Mouse (Mus musculus) olfactory bulb, adult 2 months (tissue): ENCODE data around the gene Il10. TPM values are rescaled to one million over a fixed set of nuclear protein-coding genes. Genes with fewer than 3 reads are reported as not detected.
"Not testable (repeated sequence)": the region's sequence is repeated elsewhere in the genome, so short reads cannot be mapped to it uniquely, and the experiment has no call there.

ENCODE experiments used
- H3K27ac ChIP-seq: fragments of 200-500 bp; 2 replicates; pipeline ENCODE4 v1.5.1; 2012; ENCODE audit warnings: low read depth, low read length; ENCODE audit not compliant: insufficient read depth
- H3K4me1 ChIP-seq: fragments of 200-500 bp; 2 replicates; pipeline ENCODE4 v1.6.1; 2012; ENCODE audit warnings: low read length; ENCODE audit not compliant: control insufficient read depth, insufficient read depth
- H3K4me3 ChIP-seq: fragments of 200-500 bp; 2 replicates; pipeline ENCODE4 v1.5.1; 2012; ENCODE audit warnings: mild to moderate bottlenecking, low read depth, low read length, moderate library complexity; ENCODE audit not compliant: insufficient read depth
- CTCF ChIP-seq: fragments of 200-500 bp; IDR thresholded peaks from 2 replicates; pipeline ENCODE4 v1.5.1; 2012; ENCODE audit warnings: low read depth, mild to moderate bottlenecking, low read length, moderate library complexity; ENCODE audit not compliant: insufficient read depth
- POLR2A ChIP-seq: fragments of 200-500 bp; IDR thresholded peaks from 2 replicates; pipeline ENCODE4 v1.6.1; 2012; ENCODE audit warnings: mild to moderate bottlenecking, low read depth, low read length, moderate library complexity; ENCODE audit not compliant: insufficient read depth
- WGBS: fragments of 180-500 bp; shearing (Covaris S2); methylation state at CpG from one replicate; pipeline ENCODE4 v1.1.7; 2018; 5-methylcytosine and 5-hydroxymethylcytosine counted together
- polyA plus RNA-seq: library from polyadenylated mRNA; stranded (reverse); fragments of >200 nt; gene quantifications from 2 replicates; pipeline ENCODE4 v1.2.4, GENCODE M21; 2012; ENCODE audit warnings: low replicate concordance; ENCODE audit not compliant: missing spikeins, insufficient read depth, insufficient read length

Il10 gene
- polyA plus RNA-seq, 1 experiment: not detected

GRCm38 (mm10) chr1:131013926-131014325 is 5.7 kb upstream of the Il10 start:
- Histone ChIP-seq H3K27ac (no peak overlapping the region), H3K4me1 (no peaks in the 10 kb centered on the region), H3K4me3 (no peak overlapping the region)
- WGBS: 92% methylated on average over 5 of the region's 5 CpGs
- TF ChIP-seq POLR2A (no peak), CTCF (no peak)

GRCm38 (mm10) chr1:131015281-131015680 is 4.4 kb upstream of the Il10 start:
- TF ChIP-seq CTCF: no peak
- no peak for TF ChIP-seq POLR2A
- Histone ChIP-seq H3K4me1 (no peaks in the 10 kb centered on the region), H3K4me3 (no peak overlapping the region), H3K27ac (no peak overlapping the region)
- WGBS: 94% methylated on average over 6 of the region's 6 CpGs

GRCm38 (mm10) chr1:131015879-131016278 is 3.8 kb upstream of the Il10 start:
- no peak for TF ChIP-seq POLR2A
- TF ChIP-seq CTCF: no peak
- WGBS: 93% methylated on average over 7 of the region's 7 CpGs
- Histone ChIP-seq H3K4me1 (no peaks in the 10 kb centered on the region), H3K4me3 (no peak overlapping the region), H3K27ac (no peak overlapping the region)

- TF ChIP-seq CTCF (no peak), POLR2A (no peak)
- Histone ChIP-seq H3K4me3 (no peak overlapping the region), H3K27ac (no peak overlapping the region), H3K4me1 (no peaks in the 10 kb centered on the region)
- 64% methylated on average over 12 of the region's 12 CpGs for WGBS
These were observed 1.0 kb downstream of the Il10 start for GRCm38 (mm10) chr1:131020425-131021310.

- WGBS: 72% methylated on average over 9 of the region's 9 CpGs
- H3K27ac ChIP-seq: no peak overlapping the region
- H3K4me1 ChIP-seq: no peaks in the 10 kb centered on the region
- no peak for TF ChIP-seq POLR2A
- TF ChIP-seq CTCF: no peak
- no peak overlapping the region for H3K4me3 ChIP-seq
These were observed 1.8 kb downstream of the Il10 start for GRCm38 (mm10) chr1:131021438-131021837.

- Histone ChIP-seq H3K4me3 (no peak overlapping the region), H3K4me1 (no peaks in the 10 kb centered on the region), H3K27ac (no peak overlapping the region)
- WGBS: 81% methylated on average over 11 of the region's 11 CpGs
- TF ChIP-seq CTCF: no peak
- TF ChIP-seq POLR2A: no peak
These were observed 2.4 kb downstream of the Il10 start for GRCm38 (mm10) chr1:131021900-131022590.

GRCm38 (mm10) chr1:131022591-131023249 is 3.1 kb downstream of the Il10 start:
- no peak overlapping the region for H3K27ac ChIP-seq
- TF ChIP-seq CTCF: no peak
- TF ChIP-seq POLR2A: no peak
- no peak overlapping the region for H3K4me3 ChIP-seq
- no peaks in the 10 kb centered on the region for H3K4me1 ChIP-seq
- WGBS: 75% methylated on average over 5 of the region's 5 CpGs

GRCm38 (mm10) chr1:131023250-131023858 is 3.7 kb downstream of the Il10 start:
- H3K4me1 ChIP-seq, H3K27ac ChIP-seq, H3K4me3 ChIP-seq: not testable (repeated sequence)
- WGBS: 90% methylated on average over 4 of the region's 4 CpGs
